Mouse (Mus musculus) testis, adult 2 months (tissue): ENCODE data around the gene Ints3. TPM values are rescaled to one million over a fixed set of nuclear protein-coding genes. Genes with fewer than 3 reads are reported as not detected.

Experiments used
- H3K27ac ChIP-seq: fragments of 200-500 bp; 2 replicates; pipeline ENCODE4 v1.5.1; 2012; ENCODE audit warnings: low read depth, low read length; ENCODE audit not compliant: control insufficient read depth, insufficient read depth
- H3K27me3 ChIP-seq: fragments of 200-500 bp; 2 replicates; pipeline ENCODE4 v1.6.1; 2012; ENCODE audit warnings: mild to moderate bottlenecking, low read length, moderate library complexity; ENCODE audit not compliant: control insufficient read depth, insufficient read depth
- H3K36me3 ChIP-seq: fragments of 200-500 bp; 2 replicates; pipeline ENCODE4 v1.6.1; 2012; ENCODE audit warnings: mild to moderate bottlenecking, low read length; ENCODE audit not compliant: control insufficient read depth, insufficient read depth
- H3K4me1 ChIP-seq: fragments of 200-500 bp; 2 replicates; pipeline ENCODE4 v1.6.1; 2012; ENCODE audit warnings: low read length; ENCODE audit not compliant: control insufficient read depth, insufficient read depth
- H3K4me3 ChIP-seq: fragments of 200-500 bp; 2 replicates; pipeline ENCODE4 v1.5.1; 2012; ENCODE audit warnings: low read depth, mild to moderate bottlenecking, low read length, moderate library complexity, mixed read lengths; ENCODE audit not compliant: control insufficient read depth
- CTCF ChIP-seq: fragments of 200-500 bp; IDR thresholded peaks from 2 replicates; pipeline ENCODE4 v1.5.1; 2012; ENCODE audit warnings: low read depth, mild to moderate bottlenecking, inconsistent platforms, low read length, moderate library complexity; ENCODE audit not compliant: control insufficient read depth, insufficient read depth, insufficient replicate concordance
- POLR2A ChIP-seq: fragments of 200-500 bp; IDR thresholded peaks from 2 replicates; pipeline ENCODE4 v1.6.1; 2012; ENCODE audit warnings: low read depth, mild to moderate bottlenecking, inconsistent platforms, low read length, moderate library complexity; ENCODE audit not compliant: control insufficient read depth
- polyA plus RNA-seq: library from polyadenylated mRNA; depleted of rRNA; stranded (reverse); fragments of >200 nt; gene quantifications from 2 replicates; pipeline ENCODE4 v1.2.3, GENCODE M21; 2012; rRNA removed

Gene Ints3
- polyA plus RNA-seq: 18.3 and 19.1 TPM in 2 replicates

GRCm38 (mm10) chr3:90433381-90434020, at the start of gene Ints3:
Gene Ints3 (minus strand): TSS chr3:90433622.
- H3K27ac ChIP-seq: peak within 1 kb of the TSS; percentile 86
- peaks cover 8% of the 10 kb centered on the region for H3K4me1 ChIP-seq
- TF ChIP-seq POLR2A: peak; percentile 78
- TF ChIP-seq CTCF: no peak
- no peaks in the 10 kb centered on the region for H3K36me3 ChIP-seq
- peak within 1 kb of the TSS; percentile 90 for H3K4me3 ChIP-seq
- H3K27me3 ChIP-seq: no peaks in the 10 kb centered on the region

GRCm38 (mm10) chr3:90475831-90476611, 42.6 kb upstream of the Ints3 start, which contains the start of gene Ilf2:
Gene Ilf2 (plus strand): TSS chr3:90476126.
- H3K36me3 ChIP-seq: no peaks in the 10 kb centered on the region; the same call in 1 of the 2 replicates
- H3K4me3 ChIP-seq: peak within 1 kb of the TSS; percentile 93
- peak within 1 kb of the TSS; percentile 92 for H3K27ac ChIP-seq
- H3K4me1 ChIP-seq: no peaks in the 10 kb centered on the region; the same call in none of the 2 replicates
- TF ChIP-seq CTCF: 0 out of 2 replicates have a peak, but pooled peaks have one; percentile 4
- peak; percentile 98 for TF ChIP-seq POLR2A
- no peaks in the 10 kb centered on the region for H3K27me3 ChIP-seq

- Histone ChIP-seq H3K36me3 (no peaks in the 10 kb centered on the region; the same call in 1 of the 2 replicates), H3K4me3 (no peak overlapping the region)
These were observed 41.9 kb upstream of the Ints3 start for GRCm38 (mm10) chr3:90475151-90475830.

GRCm38 (mm10) chr3:90472213-90472612, 38.8 kb upstream of the Ints3 start:
- H3K27ac ChIP-seq: no peak overlapping the region
- H3K4me3 ChIP-seq: no peak overlapping the region
- no peaks in the 10 kb centered on the region; the same call in none of the 2 replicates for H3K4me1 ChIP-seq
- H3K36me3 ChIP-seq: no peaks in the 10 kb centered on the region
- TF ChIP-seq POLR2A (no peak), CTCF (no peak)
- no peaks in the 10 kb centered on the region for H3K27me3 ChIP-seq

More at GRCm38 (mm10) chr3:90475151-90475830, 41.9 kb upstream of the Ints3 start:
- Histone ChIP-seq H3K27ac (no peak overlapping the region), H3K27me3 (no peaks in the 10 kb centered on the region), H3K4me1 (no peaks in the 10 kb centered on the region; the same call in none of the 2 replicates)
- no peak for TF ChIP-seq POLR2A
- TF ChIP-seq CTCF: no peak

GRCm38 (mm10) chr3:90467618-90468300, 34.3 kb upstream of the Ints3 start:
- no peaks in the 10 kb centered on the region for H3K36me3 ChIP-seq
- no peak overlapping the region for H3K4me3 ChIP-seq
- TF ChIP-seq POLR2A: no peak
- TF ChIP-seq CTCF: no peak
- H3K27ac ChIP-seq: no peak overlapping the region
- peaks cover 10% of the 10 kb centered on the region for H3K4me1 ChIP-seq
- peaks cover 3% of the 10 kb centered on the region; the same call in 1 of the 2 replicates for H3K27me3 ChIP-seq

DNA sequence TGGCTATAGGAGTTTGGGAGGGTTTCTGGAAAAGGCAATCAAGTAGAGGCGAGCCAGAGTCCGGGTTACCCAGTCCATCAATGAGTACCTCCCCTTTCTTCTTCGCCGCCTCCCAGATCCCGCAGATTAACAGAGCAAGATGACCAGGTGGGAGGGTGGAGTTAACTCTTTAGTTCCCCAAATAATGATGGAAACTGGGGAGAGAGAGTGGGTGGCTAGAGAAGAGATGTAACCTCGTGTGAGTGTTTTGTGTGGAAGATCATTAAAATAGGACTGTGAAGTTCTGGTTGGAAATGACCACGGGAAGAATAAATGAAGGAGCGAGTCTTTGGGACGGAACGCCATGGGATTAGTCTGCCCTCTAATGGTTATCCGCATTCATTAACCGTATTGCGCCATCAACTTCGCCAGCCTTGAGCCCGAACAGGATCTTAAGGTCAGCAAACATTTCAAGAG, 32.9 kb upstream of the Ints3 start:
- peaks cover 3% of the 10 kb centered on the region; the same call in 1 of the 2 replicates for H3K27me3 ChIP-seq
- TF ChIP-seq POLR2A (no peak), CTCF (peak; percentile 28; the same call in 1 of the 2 replicates)
- peaks cover 10% of the 10 kb centered on the region for H3K4me1 ChIP-seq
- H3K27ac ChIP-seq: no peak overlapping the region
- no peaks in the 10 kb centered on the region for H3K36me3 ChIP-seq
- peak overlapping the region; percentile 69 for H3K4me3 ChIP-seq
